Mouse (Mus musculus) C2C12 (cell line): ENCODE results near the gene Ttll6.

ENCODE experiments used
- CEBPB ChIP-seq: IDR thresholded peaks from one replicate; pipeline ENCODE4 v1.6.1; 2011; ENCODE audit warnings: low read depth, mild to moderate bottlenecking, control low read depth, moderate library complexity
- CTCF ChIP-seq: IDR thresholded peaks from one replicate; pipeline ENCODE4 v1.5.1; 2011; ENCODE audit not compliant: control insufficient read depth, insufficient read depth, insufficient read length
- FOSL1 ChIP-seq: IDR thresholded peaks from one replicate; pipeline ENCODE4 v1.8.0; 2011; ENCODE audit warnings: mild to moderate bottlenecking, low read length; ENCODE audit not compliant: poor library complexity, insufficient read depth, severe bottlenecking
- MAX ChIP-seq: IDR thresholded peaks from one replicate; pipeline ENCODE4 v1.6.1; 2011; ENCODE audit warnings: mild to moderate bottlenecking, control low read depth
- MYOD1 ChIP-seq: IDR thresholded peaks from one replicate; pipeline ENCODE4 v1.6.1; 2011; ENCODE audit warnings: low read depth; ENCODE audit not compliant: control insufficient read depth, insufficient read length
- MYOG ChIP-seq: IDR thresholded peaks from one replicate; pipeline ENCODE4 v1.6.1; 2011; ENCODE audit not compliant: control insufficient read depth, insufficient read length; ENCODE audit errors: extremely low read depth
- USF1 ChIP-seq: IDR thresholded peaks from one replicate; pipeline ENCODE4 v1.6.1; 2011; ENCODE audit warnings: low read depth, mild to moderate bottlenecking, control low read depth, moderate library complexity

DNA sequence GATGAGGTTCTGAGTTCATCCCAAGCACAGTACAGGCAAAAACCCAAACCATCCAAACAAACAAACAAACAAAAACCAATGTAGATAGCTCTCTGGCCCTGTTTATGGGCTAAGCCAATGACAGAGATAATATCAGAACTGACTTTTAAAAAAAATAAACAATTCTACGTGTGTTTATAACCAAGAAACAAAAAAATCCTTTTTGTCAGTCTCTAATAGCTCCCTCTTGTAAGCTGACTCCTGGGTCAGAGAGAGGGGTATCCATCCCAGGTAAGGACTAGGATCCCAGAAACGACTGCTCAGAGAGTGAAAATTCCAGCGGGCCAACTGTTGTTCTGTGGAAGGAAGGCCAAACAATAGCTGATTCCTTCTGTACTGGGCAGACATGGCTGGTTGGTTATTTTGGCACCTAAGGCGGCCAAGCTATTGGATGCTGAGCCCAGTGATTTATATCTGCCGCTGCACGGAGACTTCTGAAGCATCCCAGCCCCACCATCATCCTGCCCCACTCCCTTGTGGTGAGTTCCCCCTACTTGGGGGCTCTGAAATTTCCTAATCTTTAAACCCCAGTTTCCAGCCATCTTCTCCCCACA is 45.4 kb downstream of the Ttll6 start:
- TF ChIP-seq CEBPB (no peak), CTCF (no peak), USF1 (no peak), MYOD1 (no peak), MAX (no peak), MYOG (no peak), FOSL1 (no peak)
